Mouse (Mus musculus) heart, postnatal 0 days (tissue): ENCODE measurements at regions not wholly inside any gene's neighbourhood (a gene's known extent, or its start where the extent isn't known, plus 50 kb on each side); places are given as distances from the start of the nearest gene placed in this dataset.

ENCODE experiments used
- CTCF ChIP-seq: IDR thresholded peaks from 2 replicates; pipeline ENCODE4 v1.5.1; 2016; ENCODE audit warnings: antibody characterized with exemption, control low read depth, low read depth
- EP300 ChIP-seq: IDR thresholded peaks from 2 replicates; pipeline ENCODE4 v1.6.1; 2016; ENCODE audit warnings: antibody characterized with exemption, low read depth

- no peak for TF ChIP-seq CTCF
- no peak for TF ChIP-seq EP300
Measured at GRCm38 (mm10) chr1:105923001-105923400, 67.2 kb upstream of the Zcchc2 start.
